Mouse (Mus musculus) duodenum, adult 2 months (tissue): Measurements from ENCODE around the gene Mlxipl. TPM values are rescaled to one million over a fixed set of nuclear protein-coding genes. Genes with fewer than 3 reads are reported as not detected.

Source experiments
- polyA plus RNA-seq: library from polyadenylated mRNA; depleted of rRNA; stranded (reverse); fragments of >200 nt; gene quantifications from 2 replicates; pipeline ENCODE4 v1.2.3, GENCODE M21; 2012; ENCODE audit warnings: low replicate concordance; rRNA removed

The Mlxipl gene
- 297 and 321 TPM in 2 replicates for polyA plus RNA-seq

DNA sequence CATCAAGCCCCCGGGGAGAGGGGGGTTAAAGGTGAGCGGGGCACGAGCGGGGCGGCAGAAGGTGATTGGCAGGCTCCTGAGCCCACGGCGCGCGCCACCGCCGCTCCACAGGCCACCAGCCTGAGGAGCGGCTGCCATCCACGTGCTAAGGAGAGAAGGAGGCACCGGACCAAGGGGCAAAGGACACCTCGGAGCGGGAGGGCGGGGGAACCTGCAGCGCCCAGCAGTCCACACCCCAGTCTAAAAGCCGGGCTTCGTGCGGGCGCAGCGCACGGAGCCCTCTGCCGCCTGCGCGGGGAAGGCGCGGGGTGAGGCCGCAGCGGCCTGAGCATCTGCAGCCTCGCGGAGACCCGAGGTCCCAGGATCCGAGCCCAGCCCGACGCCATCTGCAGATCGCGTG lies at the start of gene Mlxipl:
Gene Mlxipl, plus strand, starts transcription at position 238 of the 400 bp plus-strand sequence.

DNA sequence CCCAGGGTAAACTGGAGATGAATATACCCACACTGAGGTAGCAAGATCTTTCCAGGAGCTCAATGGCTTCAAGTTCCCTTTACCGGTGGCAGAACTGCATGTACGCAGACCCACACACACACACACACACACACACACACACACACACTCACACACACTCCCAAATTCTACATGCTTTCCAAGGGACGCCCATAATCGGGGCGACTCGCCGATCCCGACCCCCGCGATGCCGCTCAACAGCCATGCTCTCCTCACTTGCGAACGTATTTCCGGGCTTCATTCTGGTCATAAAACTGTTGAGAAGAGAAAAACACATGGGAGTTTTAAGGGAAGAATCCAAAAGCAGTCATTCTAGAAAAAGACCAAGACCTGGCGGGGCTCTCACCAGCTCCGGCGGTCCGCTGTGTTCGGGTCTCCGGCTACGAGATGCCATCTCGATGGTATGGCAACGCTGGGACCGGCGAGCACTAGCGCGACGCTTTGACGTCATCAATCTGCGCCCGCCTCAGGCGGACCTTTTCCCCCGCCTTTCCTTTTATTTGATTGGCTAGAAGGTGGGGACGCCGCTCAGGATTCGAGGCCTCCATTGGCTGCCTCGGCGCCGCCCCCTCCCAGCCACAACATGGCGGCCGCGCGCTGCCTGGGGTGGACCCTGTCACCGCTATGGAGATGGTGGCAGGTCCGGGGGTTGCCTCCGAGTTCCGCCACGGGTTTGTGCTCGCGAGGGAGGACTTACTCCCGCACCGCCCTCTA lies 25.9 kb upstream of the Mlxipl start, which contains the start of gene Dnajc30:
Gene Dnajc30, plus strand, starts transcription at position 574 of the 753 bp plus-strand sequence.

DNA sequence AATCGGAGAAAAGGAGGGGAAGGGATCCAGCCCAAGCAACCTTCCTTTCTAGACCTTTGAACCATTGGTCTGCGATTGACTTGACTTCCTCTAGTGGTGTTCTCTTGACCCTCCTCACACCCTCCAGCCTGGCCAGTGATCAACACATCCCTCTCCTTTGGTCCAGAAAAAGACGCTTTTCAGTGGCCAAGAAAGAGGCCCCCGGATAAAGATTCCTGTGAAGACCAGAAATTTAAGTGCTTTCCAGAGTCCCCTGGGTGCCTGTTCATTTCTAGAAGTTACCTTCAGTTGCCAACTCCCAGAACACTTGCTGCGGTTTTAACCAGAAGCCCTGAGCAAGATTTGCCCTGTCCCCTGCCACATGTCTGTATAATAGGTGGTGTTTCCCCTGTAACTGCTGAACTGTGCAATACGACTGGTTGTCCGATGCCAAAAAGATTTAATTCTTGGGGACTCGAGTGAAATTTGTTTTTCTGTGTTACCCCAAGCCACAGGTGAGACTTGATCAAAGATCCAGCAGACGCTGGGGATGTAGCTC lies 24.7 kb upstream of the Mlxipl start, which contains the start of gene Bud23:
Gene Bud23, minus strand, starts transcription at position 51 of the 538 bp plus-strand sequence.

DNA sequence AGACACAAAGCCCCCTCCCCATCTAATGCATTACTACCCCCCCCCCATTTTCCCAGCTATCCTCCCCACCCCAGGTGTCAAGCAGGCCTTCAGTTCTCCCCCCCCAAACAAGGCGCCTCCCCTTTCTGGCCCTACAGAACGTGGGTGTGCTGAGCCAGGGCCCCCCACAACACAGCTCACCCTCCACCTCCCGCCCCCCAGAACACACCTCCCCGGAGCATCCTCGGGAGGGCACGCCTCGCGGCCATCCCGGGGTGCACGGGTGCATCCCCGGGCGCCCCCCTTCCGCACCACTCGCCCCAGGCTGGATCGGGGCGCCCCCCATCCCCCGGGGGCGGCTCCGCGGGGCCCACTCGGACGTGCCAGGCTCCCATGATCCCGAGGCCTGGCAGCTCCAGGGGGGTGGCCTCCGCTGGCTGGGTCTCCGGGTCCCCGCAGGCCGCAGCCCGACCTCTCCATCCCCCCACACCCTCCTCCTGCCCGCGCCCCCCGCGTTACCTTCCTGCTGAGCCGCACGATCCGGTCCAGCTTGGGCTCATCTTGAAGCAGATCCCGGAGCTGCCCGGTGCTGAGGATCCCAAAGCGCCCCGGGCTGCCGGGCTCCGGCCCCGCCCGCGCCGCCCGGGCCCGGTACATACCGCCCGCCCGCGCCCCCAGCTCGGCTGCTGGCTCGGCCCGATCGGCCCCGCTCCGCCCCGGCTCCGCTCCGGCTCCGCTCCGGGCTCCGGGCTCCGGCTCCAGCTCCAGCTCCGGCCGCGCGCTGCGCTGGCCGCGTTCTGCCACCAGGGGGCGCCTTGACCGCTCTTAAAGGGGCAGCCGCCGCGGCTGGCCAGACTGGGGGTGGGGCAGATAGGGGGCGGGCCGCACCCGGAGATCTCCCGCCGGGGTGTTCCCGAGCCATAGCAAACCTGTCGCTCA lies 11.9 kb upstream of the Mlxipl start, which contains the start of gene Vps37d:
Gene Vps37d, minus strand, starts transcription at position 703 of the 918 bp plus-strand sequence.

DNA sequence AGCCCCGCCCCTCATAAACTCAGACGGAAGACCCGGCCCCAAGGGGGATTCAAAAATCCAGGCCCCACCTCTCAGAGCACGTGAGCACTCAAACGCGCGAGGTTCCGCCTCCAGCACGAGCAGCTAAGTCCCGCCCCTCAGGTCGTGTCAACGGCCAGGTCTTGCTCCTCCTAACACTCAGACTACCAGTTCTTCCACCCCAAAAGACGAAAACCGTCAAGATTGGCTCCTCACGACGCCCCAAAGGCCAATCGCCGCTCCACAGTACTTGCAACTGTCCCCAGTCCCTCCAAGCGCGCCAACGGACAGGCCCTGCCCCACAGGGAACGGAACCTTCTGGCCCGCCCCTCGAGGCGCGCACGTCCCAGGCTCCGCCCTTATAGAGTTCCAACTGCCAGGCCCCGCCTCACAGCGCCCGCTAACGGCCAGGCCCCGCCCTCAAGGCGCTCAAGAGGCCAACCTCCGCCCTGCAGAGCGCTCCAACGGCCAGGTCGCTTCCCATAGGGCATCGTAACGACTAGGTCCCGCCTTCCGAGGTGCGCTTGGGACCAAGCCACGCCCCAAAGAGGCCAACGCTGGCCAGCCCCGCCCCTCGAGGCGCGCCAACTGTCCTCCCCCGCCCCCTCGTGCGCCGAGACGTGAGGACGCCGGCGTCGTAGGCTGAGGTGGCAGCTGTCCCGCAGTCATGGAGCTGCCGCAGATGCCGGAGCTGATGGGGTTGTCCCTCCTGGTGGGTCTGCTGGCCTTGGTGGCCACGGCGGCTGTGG lies 59.5 kb downstream of the Mlxipl start, which contains the start of gene Tbl2:
Gene Tbl2, plus strand, starts transcription at position 605 of the 767 bp plus-strand sequence.

DNA sequence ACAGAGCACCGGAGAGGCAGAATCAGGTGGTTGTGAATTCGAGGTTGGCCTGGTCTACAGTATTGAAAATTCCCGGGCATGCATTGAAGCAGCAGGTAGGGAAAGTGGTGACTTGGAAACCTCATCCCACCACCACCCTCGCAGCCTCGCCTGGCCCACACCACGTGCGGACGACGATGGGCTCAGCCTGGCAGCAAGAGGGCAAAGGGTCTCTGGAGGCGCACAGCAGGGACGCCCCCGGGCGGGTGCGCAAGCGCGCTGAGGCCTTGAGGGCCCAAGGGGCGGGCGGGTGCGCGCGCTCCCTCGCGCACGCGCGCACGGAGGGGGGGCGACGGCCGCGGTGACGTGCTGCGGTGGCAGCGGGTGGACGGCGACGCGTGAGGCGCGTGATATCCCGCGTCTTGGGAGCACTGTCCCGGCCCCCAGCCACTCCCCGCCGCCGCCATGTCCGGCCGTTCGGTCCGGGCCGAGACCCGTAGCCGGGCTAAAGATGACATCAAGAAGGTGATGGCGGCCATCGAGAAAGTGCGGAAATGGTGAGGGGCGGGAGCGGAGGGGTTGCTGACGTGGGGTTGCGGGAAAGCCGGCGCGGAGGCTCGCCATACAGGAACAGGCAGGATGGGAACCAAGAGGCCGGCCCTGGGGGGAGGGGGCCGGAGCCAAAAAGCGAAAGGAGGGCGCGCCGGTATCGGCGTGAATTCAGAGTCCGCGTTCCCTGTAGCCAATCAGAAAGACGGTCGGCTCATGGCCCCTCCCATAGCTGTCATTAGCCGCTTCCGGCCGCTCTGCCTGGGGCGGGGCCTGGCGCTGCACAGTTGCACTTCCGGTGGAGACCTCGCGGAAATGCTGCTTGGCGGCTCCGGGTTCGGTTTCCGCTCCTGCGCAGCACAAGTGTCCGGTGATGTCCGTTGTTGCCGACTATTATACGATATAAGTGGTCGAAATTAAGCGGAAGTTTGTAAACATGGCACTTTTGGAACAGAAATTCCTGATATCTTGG lies 78.7 kb downstream of the Mlxipl start, which contains the start of gene Bcl7b:
Gene Bcl7b, plus strand, starts transcription at position 221 of the 1,000 bp plus-strand sequence.

DNA sequence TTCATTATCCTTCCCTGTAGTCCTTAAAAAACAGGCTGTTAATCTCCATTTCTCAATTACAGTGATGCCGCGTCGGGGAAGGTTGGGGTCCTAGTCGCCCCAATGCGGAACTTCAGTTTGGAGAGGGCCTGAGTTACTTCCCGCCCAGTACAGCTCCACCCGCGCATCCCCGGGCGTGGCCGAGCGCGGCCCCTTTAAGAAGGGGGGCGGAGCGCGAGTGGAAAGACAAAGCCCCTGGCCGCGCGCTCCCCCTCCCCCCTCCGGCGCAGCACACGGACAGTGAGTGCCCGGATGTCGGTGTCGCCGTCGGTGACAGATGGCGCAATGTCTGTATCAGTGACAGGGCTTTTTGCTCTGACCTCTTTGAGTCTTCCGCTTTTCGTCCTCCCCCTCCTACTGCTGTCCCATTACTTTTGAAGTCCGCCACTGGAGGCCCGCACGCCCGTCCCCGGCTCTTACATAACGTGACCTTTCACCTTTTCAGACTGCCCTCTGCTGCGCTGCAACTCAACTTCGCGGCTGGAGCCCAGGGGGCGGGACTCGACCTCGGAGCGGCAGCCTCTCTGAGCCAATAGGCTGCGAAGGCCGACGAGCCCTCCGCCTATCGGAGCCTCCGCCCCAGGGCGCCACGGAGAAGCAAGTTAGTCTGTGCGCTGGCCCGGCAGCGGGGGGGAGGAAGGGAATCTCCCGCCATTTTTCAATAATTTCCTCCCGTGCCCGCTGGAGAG lies 97.1 kb downstream of the Mlxipl start, which contains the start of gene Baz1b:
Gene Baz1b, plus strand, starts transcription at position 644 of the 728 bp plus-strand sequence.

Other genes with a start within 250 kb of the Mlxipl start
- gene Tmem270, start 183.2 kb upstream of the Mlxipl start, polyA plus RNA-seq = 0.15 TPM in 1 of 2 replicates, not detected in the other
- gene Cldn13, start 174.4 kb upstream of the Mlxipl start, polyA plus RNA-seq = not detected in 2 replicates
- gene Mettl27, start 157.5 kb upstream of the Mlxipl start, polyA plus RNA-seq = 10.2 and 16.2 TPM in 2 replicates
- 42.8 and 316 TPM in 2 replicates for gene Cldn4, start 143.0 kb upstream of the Mlxipl start, polyA plus RNA-seq
- 982 and 2,156 TPM in 2 replicates for gene Cldn3, start 103.7 kb upstream of the Mlxipl start, polyA plus RNA-seq
- 87.6 and 91.0 TPM in 2 replicates for gene Abhd11, start 80.7 kb upstream of the Mlxipl start, polyA plus RNA-seq
- gene Stx1a, start 66.4 kb upstream of the Mlxipl start, polyA plus RNA-seq = 5.1 and 9.8 TPM in 2 replicates
- gene Dnajc30, start 25.7 kb upstream of the Mlxipl start, polyA plus RNA-seq = 65.1 and 65.9 TPM in 2 replicates
- 49.6 and 53.6 TPM in 2 replicates for gene Bud23, start 24.9 kb upstream of the Mlxipl start, polyA plus RNA-seq
- gene Vps37d, start 11.6 kb upstream of the Mlxipl start, polyA plus RNA-seq = 7.5 and 10.7 TPM in 2 replicates
- 4.3 and 6.7 TPM in 2 replicates for gene Tbl2, start 59.8 kb downstream of the Mlxipl start, polyA plus RNA-seq
- 33.0 and 36.1 TPM in 2 replicates for gene Bcl7b, start 78.4 kb downstream of the Mlxipl start, polyA plus RNA-seq
- gene Baz1b, start 97.4 kb downstream of the Mlxipl start, polyA plus RNA-seq = 12.7 and 13.0 TPM in 2 replicates
- gene Fzd9, start 161.3 kb downstream of the Mlxipl start, polyA plus RNA-seq = 3.7 and 4.7 TPM in 2 replicates